Mouse (Mus musculus) CD4-positive, CD25-positive, alpha-beta regulatory T cell, adult 2 months (primary cell): ENCODE measurements at regions not wholly inside any gene's neighbourhood (a gene's known extent, or its start where the extent isn't known, plus 50 kb on each side); places are given as distances from the start of the nearest gene placed in this dataset.

Experiments
- DNase-seq: peaks from one replicate; pipeline ENCODE4 v3.0.0-alpha.2; 2012; ENCODE audit warnings: low read depth, low spot score

GRCm38 (mm10) chr2:131674872-131675271 is 112.8 kb upstream of the Adra1d start:
- no peak for DNase-seq

- no peak for DNase-seq
Measured at GRCm38 (mm10) chr2:131673351-131673750, 111.3 kb upstream of the Adra1d start.

DNA sequence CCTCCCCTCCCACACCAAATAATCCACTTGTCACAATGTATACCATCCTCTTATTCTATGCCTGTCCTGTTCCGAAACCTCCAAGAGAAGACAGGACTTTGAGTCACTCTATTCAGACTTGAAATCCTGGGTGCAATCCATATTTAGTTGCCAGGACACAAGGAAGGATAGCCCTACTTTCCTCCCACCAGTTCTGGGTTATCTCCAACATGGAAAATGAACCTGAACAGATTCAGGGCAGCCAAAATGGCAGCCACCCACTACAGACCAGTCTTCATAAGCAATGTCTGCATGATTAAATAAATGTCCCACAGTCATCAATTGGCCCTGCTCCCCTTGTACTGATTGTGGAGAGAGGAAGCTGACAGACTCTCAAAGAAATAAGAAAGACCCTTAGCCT is 110.6 kb upstream of the Adra1d start:
- DNase-seq, result no peak

- DNase-seq, result no peak
Measured at GRCm38 (mm10) chr2:131672223-131672622, 110.1 kb upstream of the Adra1d start.

- DNase-seq, result no peak
Measured at GRCm38 (mm10) chr2:131670876-131671275, 108.8 kb upstream of the Adra1d start.

- DNase-seq, result no peak
Measured at GRCm38 (mm10) chr2:131667874-131668273, 105.8 kb upstream of the Adra1d start.

DNA sequence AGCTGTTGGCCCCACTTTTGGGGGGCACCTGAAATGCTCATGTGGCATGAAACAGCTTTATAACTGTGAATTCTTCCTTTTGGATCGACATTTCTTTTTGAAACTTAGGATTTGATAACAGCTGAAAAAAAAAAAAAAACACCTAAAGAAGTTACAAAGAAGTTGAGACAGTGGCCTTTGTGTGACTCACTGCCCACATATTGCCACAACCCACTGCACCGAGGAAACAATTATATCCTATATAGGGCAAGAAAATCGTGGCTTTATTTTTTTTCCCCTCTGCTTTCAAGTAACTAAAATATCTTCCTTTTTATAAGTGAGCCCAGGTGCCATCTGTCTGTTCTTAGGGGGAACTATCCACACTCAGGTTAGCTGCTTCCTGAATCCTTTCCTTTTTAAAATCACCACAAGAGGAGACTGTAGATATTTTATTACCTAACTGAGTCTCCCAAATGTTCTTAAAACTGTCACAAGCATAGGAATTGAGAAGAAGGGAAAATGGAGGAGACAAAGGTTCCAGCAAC is 104.8 kb upstream of the Adra1d start:
- DNase-seq, result no peak

GRCm38 (mm10) chr2:131664575-131664974 is 102.5 kb upstream of the Adra1d start:
- no peak for DNase-seq

- DNase-seq, result no peak
Measured at GRCm38 (mm10) chr2:131663199-131663809, 101.2 kb upstream of the Adra1d start.

DNA sequence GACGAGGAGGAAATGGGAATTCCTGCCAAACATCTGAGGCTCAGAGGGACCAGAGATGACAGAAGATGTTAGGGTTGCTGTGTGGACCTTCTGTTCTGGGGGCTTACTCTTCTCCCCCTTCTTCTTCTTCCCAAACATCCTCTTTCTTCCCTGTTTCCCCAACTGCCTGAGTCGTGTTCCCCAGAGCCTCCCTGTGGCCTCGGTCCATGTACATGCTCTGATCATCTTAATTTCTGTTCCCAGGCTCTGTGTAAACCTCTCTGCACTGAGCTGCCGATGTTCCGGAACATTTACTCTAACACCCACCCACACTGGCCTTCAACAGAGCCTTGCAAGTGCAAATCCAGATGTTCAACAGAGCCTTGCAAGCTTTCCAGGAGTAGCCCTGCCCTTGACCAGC is 90.1 kb upstream of the Adra1d start:
- DNase-seq, result no peak

DNA sequence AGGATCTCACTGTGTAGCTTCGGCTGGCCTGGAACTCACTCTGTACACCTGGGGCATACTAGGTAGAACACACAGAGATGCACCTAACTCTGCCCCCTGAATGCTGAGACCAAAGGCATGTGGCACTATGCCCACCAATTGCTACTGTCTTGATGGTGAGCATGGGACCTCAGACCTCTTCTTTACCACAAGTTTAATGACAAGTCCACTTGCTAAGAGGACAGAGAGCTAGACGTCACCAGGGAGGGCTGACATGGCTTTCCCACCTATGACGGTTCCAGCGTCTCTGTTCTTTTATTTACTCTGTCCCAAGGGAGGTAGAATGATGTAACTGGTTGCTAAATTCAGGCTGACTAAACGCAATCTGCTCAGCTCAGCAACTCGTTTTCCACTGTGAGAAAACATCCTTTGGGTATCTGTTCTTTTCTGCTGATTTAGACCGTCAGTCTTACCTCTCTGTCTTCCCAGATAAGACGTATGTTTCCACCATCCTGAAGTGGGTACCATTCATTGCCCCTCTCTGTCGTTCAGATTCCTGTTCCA is 88.6 kb upstream of the Adra1d start:
- no peak for DNase-seq

GRCm38 (mm10) chr2:131644166-131644858 is 82.2 kb upstream of the Adra1d start:
- no peak for DNase-seq

- DNase-seq, result no peak
Measured at GRCm38 (mm10) chr2:131642456-131642855, 80.4 kb upstream of the Adra1d start.

DNA sequence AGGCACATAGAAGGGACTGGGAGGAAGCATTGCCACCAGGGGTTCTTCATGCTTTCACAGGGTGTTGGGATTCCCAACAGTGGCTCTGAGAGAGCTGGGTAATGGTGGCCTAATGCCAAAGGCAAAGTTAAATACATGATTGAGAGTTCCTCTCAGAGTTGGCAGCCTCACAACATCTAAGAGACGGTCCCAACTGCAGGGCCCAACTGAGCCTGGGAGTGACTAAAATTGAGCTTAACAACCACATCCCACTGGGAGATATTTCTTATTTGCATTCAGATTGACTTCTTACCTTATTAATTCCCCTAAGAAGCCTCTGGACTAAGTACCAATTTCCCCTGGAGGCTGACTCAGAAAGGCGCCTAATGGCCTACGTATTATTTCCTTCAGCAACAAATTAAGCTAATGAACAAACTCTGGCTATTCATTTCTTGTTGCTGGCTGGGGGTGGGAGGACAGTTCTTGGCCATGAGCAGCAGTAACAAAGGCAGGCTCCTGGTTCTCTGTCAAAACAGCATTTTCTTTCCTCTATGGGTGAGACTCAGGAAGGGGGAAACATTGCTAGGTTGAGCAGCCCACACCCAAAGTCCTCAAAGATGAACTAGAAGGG is 77.0 kb upstream of the Adra1d start:
- DNase-seq, result no peak

GRCm38 (mm10) chr2:131635791-131636190 is 73.7 kb upstream of the Adra1d start:
- DNase-seq, result no peak

- DNase-seq, result no peak
Measured at GRCm38 (mm10) chr2:131617916-131618315, 55.8 kb upstream of the Adra1d start.

DNA sequence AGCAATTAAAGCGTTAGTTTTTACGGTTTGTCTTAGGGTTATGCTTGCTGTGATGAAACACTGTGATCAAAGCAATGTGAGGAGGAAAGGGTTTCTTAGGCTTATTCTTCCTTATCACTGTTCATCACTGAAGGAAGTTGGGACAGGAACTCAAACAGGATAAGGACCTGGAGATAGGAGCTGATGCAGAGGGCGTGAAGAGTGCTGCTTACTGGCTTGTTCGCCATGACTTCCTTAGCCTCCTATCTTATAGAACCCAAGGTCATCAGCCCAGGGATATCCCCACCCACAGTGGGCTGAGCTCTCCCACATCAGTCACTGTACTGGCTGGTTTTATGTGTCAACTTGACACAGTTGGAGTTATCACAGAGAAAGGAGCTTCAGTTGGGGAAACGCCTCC is 50.4 kb upstream of the Adra1d start:
- DNase-seq, result no peak
